11 mouse cellular contexts compared by ENCODE assay signal in the genomic region with DNA sequence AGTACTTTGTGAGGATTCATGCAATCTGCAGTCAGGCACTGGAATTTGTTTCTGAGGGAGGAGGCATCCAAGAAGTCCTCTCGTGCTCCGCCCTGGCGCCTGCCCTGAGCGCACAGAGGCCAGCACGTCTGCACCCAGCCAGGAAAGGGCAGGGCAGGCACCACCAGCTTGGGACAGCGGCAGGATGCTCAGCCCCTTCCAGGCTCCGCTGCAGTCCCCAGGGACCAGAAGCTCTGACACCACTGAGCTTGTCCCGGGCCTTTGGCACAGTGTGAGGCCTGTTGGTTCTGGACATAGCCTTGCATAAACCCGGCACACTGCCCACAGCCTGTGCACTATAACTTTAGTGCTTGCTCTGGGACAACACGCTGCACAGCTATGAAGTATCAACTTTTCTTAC. TPM values are rescaled to one million over a fixed set of nuclear protein-coding genes. Genes with fewer than 3 reads are reported as not detected.
DNase-seq lines count a peak whose midpoint lies in the region; ATAC-seq and TF ChIP-seq lines count a peak whose summit lies in the region.
"Had no signal": no experiment of that assay in that cellular context is flagged by ENCODE, and none has a peak within 500 bp of the region (broad histone marks: within the 10 kb centered on the region; RNA-seq: fewer than 3 reads in every experiment).

No protein-coding gene starts in this region.

- no peaks in the 10 kb centered on the region for H3K27me3 ChIP-seq in intestine, embryonic 16.5 days (replicated peaks; ENCODE audit: control insufficient read depth, insufficient read depth, low read length)
- no peaks in the 10 kb centered on the region for H3K27me3 ChIP-seq in lung, postnatal 0 days (replicated peaks; ENCODE audit: insufficient read depth, low read length)
- H3K27me3 ChIP-seq in hindbrain, embryonic 11.5 days (ENCODE audit: control insufficient read depth, insufficient read depth, low read length): no peaks in the 10 kb centered on the region
- H3K27me3 ChIP-seq: Patski had no signal

- H3K9me3 ChIP-seq in intestine, embryonic 16.5 days (ENCODE audit: control insufficient read depth, low read length): no peaks in the 10 kb centered on the region
- no peaks in the 10 kb centered on the region for H3K9me3 ChIP-seq in lung, postnatal 0 days (ENCODE audit: low read length)
- H3K9me3 ChIP-seq in hindbrain, embryonic 11.5 days (ENCODE audit: control insufficient read depth, low read length): no peaks in the 10 kb centered on the region

- H3K9ac ChIP-seq in intestine, embryonic 16.5 days (ENCODE audit: low read depth, low read length): no peak overlapping the region
- no peak overlapping the region for H3K9ac ChIP-seq in lung, postnatal 0 days (replicated peaks; ENCODE audit: low read depth)
- H3K9ac ChIP-seq in hindbrain, embryonic 11.5 days (ENCODE audit: low read depth, low read length): no peak overlapping the region

- peaks cover 11% of the 10 kb centered on the region; the same call in 1 of the 2 replicates for H3K4me1 ChIP-seq in brown adipose tissue, adult 24 weeks (ENCODE audit: control insufficient read depth, insufficient read depth, insufficient read length, low read length)
- H3K4me1 ChIP-seq in intestine, embryonic 16.5 days (ENCODE audit: control insufficient read depth, insufficient read depth, low read length): peaks cover 5% of the 10 kb centered on the region; the same call in 1 of the 2 replicates
- H3K4me1 ChIP-seq in lung, postnatal 0 days (ENCODE audit: insufficient read depth, low read depth, low read length): no peaks in the 10 kb centered on the region; the same call in 1 of the 2 replicates
- H3K4me1 ChIP-seq in hindbrain, embryonic 11.5 days (replicated peaks; ENCODE audit: control insufficient read depth, insufficient read depth, low read length): no peaks in the 10 kb centered on the region

- 70% methylated on average over 10 of the region's 10 CpGs for WGBS in intestine, embryonic 16.5 days
- 49% methylated on average over 10 of the region's 10 CpGs for WGBS in lung, postnatal 0 days
- WGBS in hindbrain, embryonic 11.5 days: 70% methylated on average over 10 of the region's 10 CpGs

- peak overlapping the region; percentile 42; the same call in 1 of the 2 replicates for H3K27ac ChIP-seq in brown adipose tissue, adult 24 weeks (replicated peaks; ENCODE audit: low read depth, low read length)
- no peak overlapping the region for H3K27ac ChIP-seq in intestine, embryonic 16.5 days (ENCODE audit: low read length)
- H3K27ac ChIP-seq in lung, postnatal 0 days (ENCODE audit: low read length): no peak overlapping the region
- no peak overlapping the region for H3K27ac ChIP-seq in hindbrain, embryonic 11.5 days (ENCODE audit: low read depth, low read length)

- TF ChIP-seq EP300 in lung, postnatal 0 days (IDR thresholded peaks at IDR 0.05): no peak

- H3K36me3 ChIP-seq in intestine, embryonic 16.5 days (ENCODE audit: control insufficient read depth, insufficient read depth, low read length): no peaks in the 10 kb centered on the region
- H3K36me3 ChIP-seq in lung, postnatal 0 days (ENCODE audit: insufficient read depth, low read length): no peaks in the 10 kb centered on the region
- H3K36me3 ChIP-seq in hindbrain, embryonic 11.5 days (ENCODE audit: control insufficient read depth, insufficient read depth, low read length): no peaks in the 10 kb centered on the region

- TF ChIP-seq CTCF in lung, postnatal 0 days (IDR thresholded peaks at IDR 0.05): peak; percentile 38

- peak; percentile 36; the same call in 1 of the 2 replicates for ATAC-seq in intestine, embryonic 16.5 days
- ATAC-seq in lung, postnatal 0 days: peak; percentile 91
- no peak for ATAC-seq in hindbrain, embryonic 11.5 days (ENCODE audit: low FRiP score)
- ATAC-seq: forebrain, embryonic 16.5 days; Patski had no signal

- H3K4me2 ChIP-seq in intestine, embryonic 16.5 days (ENCODE audit: low read depth, low read length): no peak overlapping the region
- H3K4me2 ChIP-seq in lung, postnatal 0 days (replicated peaks; ENCODE audit: low read depth, low read length): no peak overlapping the region
- H3K4me2 ChIP-seq in hindbrain, embryonic 11.5 days (replicated peaks; ENCODE audit: low read depth, low read length): no peak overlapping the region

- DNase-seq in NIH3T3 (ENCODE audit: low read depth): peak; percentile 16
- DNase-seq in lung, postnatal 0 days (ENCODE audit: low spot score): peak; percentile 61
- DNase-seq in B cell, adult 2 months: no peak
- no peak for DNase-seq in left cerebral cortex, adult 9 months (ENCODE audit: low spot score in 2 of 2)
- DNase-seq in hindbrain, embryonic 11.5 days (ENCODE audit: low spot score): no peak
- DNase-seq: cerebellum, postnatal 14 days; right cerebral cortex, postnatal 4 days had no signal

- H3K4me3 ChIP-seq in brown adipose tissue, adult 24 weeks (ENCODE audit: insufficient read depth, low read depth, low read length): no peak overlapping the region
- H3K4me3 ChIP-seq in intestine, embryonic 16.5 days (ENCODE audit: low read length): no peak overlapping the region
- no peak overlapping the region for H3K4me3 ChIP-seq in lung, postnatal 0 days (ENCODE audit: low read depth, low read length)
- no peak overlapping the region for H3K4me3 ChIP-seq in hindbrain, embryonic 11.5 days (ENCODE audit: low read depth, low read length)

RNA-seq across cellular contexts. Expression of a gene that starts 24.3 kb away (rescaled TPM):
- polyA plus RNA-seq in brown adipose tissue, adult 24 weeks (2012; ENCODE audit: insufficient read depth, insufficient read length, missing spikeins): 27.6 and 37.6 TPM in 2 replicates
- polyA plus RNA-seq in intestine, embryonic 16.5 days (2015; fragmentation: Nextera tagmentation; extraction: Ambion mirVana): 33.6 and 35.1 TPM in 2 replicates
- 86.9 and 130 TPM in 2 replicates for polyA plus RNA-seq in lung, postnatal 0 days (2015; fragmentation: Nextera tagmentation; extraction: Ambion mirVana)
- polyA plus RNA-seq in hindbrain, embryonic 11.5 days (2014; fragmentation: Nextera tagmentation; extraction: Ambion mirVana): 24.6 and 25.6 TPM in 2 replicates

Comparison
In these comparisons a context has a peak if more than half of its experiments do, and no peak if none do; other contexts are left out.
1. DNase-seq: peak in NIH3T3 (single experiment) and lung, postnatal 0 days (single experiment); none in B cell, adult 2 months (0 of 2), left cerebral cortex, adult 9 months (0 of 2) and hindbrain, embryonic 11.5 days (single experiment).